Comparison of ENCODE assay signal across 8 mouse cellular contexts in genomic region chr4:45108456-45109110, GRCm38 (mm10). TPM values are rescaled to one million over a fixed set of nuclear protein-coding genes. Genes with fewer than 3 reads are reported as not detected.
DNase-seq lines count a peak whose midpoint lies in the region; ATAC-seq and TF ChIP-seq lines count a peak whose summit lies in the region.

No protein-coding gene starts in this region.

- H3K9me3 ChIP-seq in liver, embryonic 16.5 days (replicated peaks; ENCODE audit: control insufficient read depth, low read length), result no peaks in the 10 kb centered on the region

- H3K79me2 ChIP-seq in liver, adult 2 months (ENCODE audit: control insufficient read depth, insufficient read depth, low read length), result no peaks in the 10 kb centered on the region

- TF ChIP-seq POLR2A in liver, adult 2 months (IDR thresholded peaks at IDR 0.05; ENCODE audit: extremely low read depth, insufficient read depth, low read length), result no peak

- no peak for TF ChIP-seq CTCF in liver, adult 2 months (IDR thresholded peaks at IDR 0.05; ENCODE audit: low read depth, low read length)

- 64% methylated on average over 8 of the region's 8 CpGs for WGBS in liver, adult 2 months
- WGBS in liver, embryonic 16.5 days (ENCODE audit: insufficient replicate concordance), result 49% methylated on average over 8 of the region's 8 CpGs

- no peak overlapping the region for H3K9ac ChIP-seq in liver, adult 2 months (ENCODE audit: low read depth, low read length)
- no peak overlapping the region for H3K9ac ChIP-seq in liver, embryonic 16.5 days (ENCODE audit: low read depth, low read length)

- H3K4me1 ChIP-seq in liver, adult 2 months (ENCODE audit: control insufficient read depth, insufficient read depth, low read length), result peaks cover 5% of the 10 kb centered on the region
- peaks cover 13% of the 10 kb centered on the region for H3K4me1 ChIP-seq in liver, embryonic 16.5 days (ENCODE audit: control insufficient read depth, low read depth, low read length)

- peaks cover 9% of the 10 kb centered on the region for H3K36me3 ChIP-seq in liver, adult 2 months (ENCODE audit: control insufficient read depth, insufficient read depth, low read length)
- peaks cover 13% of the 10 kb centered on the region for H3K36me3 ChIP-seq in liver, embryonic 16.5 days (ENCODE audit: control insufficient read depth, insufficient read depth)

- no peaks in the 10 kb centered on the region for H3K27me3 ChIP-seq in liver, adult 2 months (ENCODE audit: control insufficient read depth, insufficient read depth, low read length)
- H3K27me3 ChIP-seq in liver, embryonic 16.5 days (ENCODE audit: control insufficient read depth, insufficient read depth, low read depth, low read length), result no peaks in the 10 kb centered on the region

- no peak overlapping the region for H3K27ac ChIP-seq in liver, adult 2 months (replicated peaks; ENCODE audit: insufficient read depth, low read depth, low read length)
- no peak overlapping the region for H3K27ac ChIP-seq in liver, embryonic 16.5 days (ENCODE audit: low read length)

- no peak overlapping the region for H3K4me3 ChIP-seq in liver, adult 2 months (ENCODE audit: insufficient read depth, low read depth, low read length)
- no peak overlapping the region for H3K4me3 ChIP-seq in liver, embryonic 16.5 days (ENCODE audit: low read depth, low read length)

- peak; percentile 33; the same call in 1 of the 2 replicates for ATAC-seq in granulocyte monocyte progenitor cell, adult 5-6 weeks (replicated peaks; ENCODE audit: poor library complexity, severe bottlenecking)
- ATAC-seq in liver, embryonic 16.5 days (ENCODE audit: low read depth), result no peak

- H3K4me2 ChIP-seq in liver, embryonic 16.5 days (ENCODE audit: low read depth, low read length), result peak overlapping the region; percentile 80

- peak; percentile 15 for DNase-seq in liver, adult 2 months (ENCODE audit: extremely low read depth, low read depth, low spot score)
- DNase-seq in liver, result no peak
- peak; percentile 5 for DNase-seq in cerebellum, adult 8-10 months
- no peak for DNase-seq in T-cell, adult 2 months (ENCODE audit: low spot score)
- DNase-seq in frontal cortex, postnatal 36 days (ENCODE audit: low spot score in 2 of 2), result no peak
- no peak for DNase-seq in frontal cortex, postnatal 25 days (ENCODE audit: low spot score in 2 of 2)

RNA-seq across cellular contexts. Expression of gene Tomm5, which starts 0.7 kb away (rescaled TPM):
- total RNA-seq in liver, adult 2 months (2014; rRNA removed), result 75.3 and 83.0 TPM in 2 replicates
- 38.6 and 43.7 TPM in 2 replicates for polyA plus RNA-seq in liver, adult 2 months (2012; rRNA removed)
- 344 and 413 TPM in 2 replicates for total RNA-seq in granulocyte monocyte progenitor cell, adult 5-6 weeks (2014; fragmentation: Nextera tagmentation)
- 250 and 251 TPM in 2 replicates for total RNA-seq in granulocyte monocyte progenitor cell, adult 5-6 weeks (2017)
- 104 and 114 TPM in 2 replicates for polyA plus RNA-seq in liver, embryonic 16.5 days (2015; fragmentation: Nextera tagmentation; extraction: Ambion mirVana)

RNA-seq across cellular contexts. Expression of gene Fbxo10, which starts 24.2 kb away (rescaled TPM):
- total RNA-seq in liver, adult 2 months (2014; rRNA removed), result 0.65 and 0.67 TPM in 2 replicates
- polyA plus RNA-seq in liver, adult 2 months (2012; rRNA removed), result 0.68 and 1.2 TPM in 2 replicates
- total RNA-seq in granulocyte monocyte progenitor cell, adult 5-6 weeks (2014; fragmentation: Nextera tagmentation), result 1.2 and 1.5 TPM in 2 replicates
- total RNA-seq in granulocyte monocyte progenitor cell, adult 5-6 weeks (2017), result 0.93 and 1.8 TPM in 2 replicates
- 3.6 and 3.8 TPM in 2 replicates for polyA plus RNA-seq in liver, embryonic 16.5 days (2015; fragmentation: Nextera tagmentation; extraction: Ambion mirVana)

Comparison
In these comparisons a context has a peak if more than half of its experiments do, and no peak if none do; other contexts are left out.
1. DNase-seq: peak in liver, adult 2 months (single experiment) and cerebellum, adult 8-10 months (single experiment); none in liver (single experiment), T-cell, adult 2 months (single experiment), frontal cortex, postnatal 36 days (0 of 2) and frontal cortex, postnatal 25 days (0 of 2).